Mouse (Mus musculus): ENCODE data around the gene BC048562. TPM values are rescaled to one million over a fixed set of nuclear protein-coding genes. Genes with fewer than 3 reads are reported as not detected.

BC048562 gene
- total RNA-seq, 2 experiments from 2014 or later: not detected

DNA sequence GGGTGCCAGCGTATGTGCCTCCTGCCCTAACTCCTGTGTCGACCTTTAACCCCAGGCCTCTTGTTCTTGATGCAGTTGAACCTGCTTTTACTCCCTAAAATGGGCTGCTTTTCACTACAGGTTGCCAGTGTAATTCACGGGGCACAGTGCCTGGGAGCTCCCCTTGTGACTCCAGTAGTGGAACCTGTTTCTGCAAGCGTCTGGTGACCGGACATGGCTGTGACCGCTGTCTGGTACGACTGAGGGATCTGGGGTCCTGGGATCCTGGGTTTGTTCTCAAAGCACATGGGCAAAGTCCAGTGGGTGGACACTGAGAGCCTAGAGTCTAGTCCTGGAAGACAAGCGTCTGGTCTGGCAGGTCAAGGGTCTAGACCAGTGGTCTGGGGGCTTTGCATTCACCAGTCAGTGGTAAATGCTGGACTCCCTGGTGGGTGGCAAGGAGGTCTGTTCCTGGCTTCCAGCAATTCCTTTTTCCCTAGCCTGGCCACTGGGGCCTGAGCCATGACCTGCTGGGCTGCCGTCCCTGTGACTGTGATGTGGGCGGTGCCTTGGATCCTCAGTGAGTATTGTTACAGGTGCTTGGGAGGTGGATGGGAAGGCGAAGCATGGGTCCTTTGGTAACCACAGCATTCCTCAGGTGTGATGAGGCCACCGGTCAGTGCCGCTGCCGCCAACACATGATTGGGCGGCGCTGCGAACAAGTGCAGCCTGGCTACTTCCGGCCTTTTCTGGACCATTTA is 46.9 kb downstream of the BC048562 start:
- no peak for TF ChIP-seq CTCF (IDR thresholded peaks at IDR 0.05)
- intact Hi-C loops (cut with DNase I): no loop called here
- H3K4me3 ChIP-seq: no peak overlapping the region
- DNase-seq (ENCODE audit: extremely low spot score in 1 of 2, low spot score in 2 of 2): no peak
- H3K27ac ChIP-seq: no peak overlapping the region

DNA sequence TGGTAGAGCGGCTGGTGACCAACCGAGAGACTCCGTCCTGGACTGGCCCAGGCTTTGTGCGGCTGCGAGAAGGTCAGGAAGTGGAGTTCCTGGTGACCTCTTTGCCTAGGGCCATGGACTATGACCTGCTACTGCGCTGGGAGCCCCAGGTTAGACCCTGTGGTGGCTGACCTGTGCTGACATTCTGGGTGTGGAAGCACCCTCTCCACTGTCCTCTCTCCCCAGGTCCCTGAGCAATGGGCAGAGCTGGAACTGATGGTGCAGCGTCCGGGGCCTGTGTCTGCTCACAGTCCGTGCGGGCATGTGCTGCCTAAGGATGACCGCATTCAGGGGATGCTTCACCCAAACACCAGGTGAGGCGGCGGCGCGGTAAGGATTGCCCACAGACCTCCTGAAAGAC is 47.7 kb downstream of the BC048562 start:
- Histone ChIP-seq H3K4me3 (no peak overlapping the region), H3K27ac (no peak overlapping the region)
- DNase-seq (ENCODE audit: extremely low spot score in 1 of 2, low spot score in 2 of 2): no peak
- no peak for TF ChIP-seq CTCF (IDR thresholded peaks at IDR 0.05)
- intact Hi-C loops (cut with DNase I): no loop called here

DNA sequence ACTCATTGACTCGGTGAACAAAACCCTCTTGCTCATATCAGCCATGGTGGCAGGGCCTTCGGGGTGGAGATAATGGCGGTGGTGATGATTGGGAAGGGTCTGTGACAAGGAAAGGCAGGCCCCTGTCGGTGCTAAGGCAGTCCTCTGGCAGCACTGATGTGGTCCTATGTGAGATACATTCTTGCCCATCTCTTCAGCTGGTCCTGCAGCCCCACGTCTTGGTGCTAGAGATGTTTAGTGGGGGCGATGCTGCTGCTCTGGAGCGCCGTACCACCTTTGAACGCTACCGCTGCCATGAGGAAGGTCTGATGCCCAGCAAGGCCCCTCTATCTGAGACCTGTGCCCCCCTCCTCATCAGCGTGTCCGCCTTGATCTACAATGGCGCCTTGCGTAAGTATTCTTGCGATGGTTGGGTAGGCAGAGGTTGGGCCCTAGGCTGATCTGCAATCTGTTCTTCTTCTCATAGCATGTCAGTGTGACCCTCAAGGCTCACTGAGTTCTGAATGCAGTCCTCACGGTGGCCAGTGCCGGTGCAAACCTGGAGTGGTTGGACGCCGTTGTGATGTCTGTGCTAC is 49.1 kb downstream of the BC048562 start:
- TF ChIP-seq CTCF (IDR thresholded peaks at IDR 0.05): no peak
- Histone ChIP-seq H3K4me3 (no peak overlapping the region), H3K27ac (no peak overlapping the region)
- no peak for DNase-seq (ENCODE audit: extremely low spot score in 1 of 2, low spot score in 2 of 2)
- intact Hi-C loops (cut with DNase I): no loop called here

DNA sequence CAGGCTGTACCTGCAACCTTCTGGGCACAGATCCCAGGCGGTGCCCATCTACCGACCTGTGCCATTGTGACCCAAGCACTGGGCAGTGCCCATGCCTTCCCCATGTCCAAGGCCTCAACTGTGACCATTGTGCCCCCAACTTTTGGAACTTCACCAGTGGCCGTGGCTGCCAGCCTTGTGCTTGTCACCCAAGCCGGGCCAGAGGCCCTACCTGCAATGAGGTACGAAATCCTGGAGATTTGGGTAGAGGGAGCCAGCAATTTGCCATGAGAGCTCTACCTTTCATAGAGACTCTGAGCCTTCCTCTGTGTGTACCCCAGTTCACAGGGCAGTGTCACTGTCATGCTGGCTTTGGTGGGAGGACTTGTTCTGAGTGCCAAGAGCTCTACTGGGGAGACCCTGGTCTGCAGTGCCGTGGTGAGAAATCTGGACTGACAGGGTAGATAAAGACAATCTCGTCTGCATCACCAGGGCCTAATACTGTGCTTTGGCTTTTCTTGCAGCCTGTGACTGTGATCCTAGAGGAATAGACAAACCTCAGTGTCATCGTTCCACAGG is 50.8 kb downstream of the BC048562 start:
- intact Hi-C loops (cut with DNase I): no loop called here
- no peak overlapping the region for H3K27ac ChIP-seq
- DNase-seq (ENCODE audit: extremely low spot score in 1 of 2, low spot score in 2 of 2): no peak
- H3K4me3 ChIP-seq: no peak overlapping the region
- no peak for TF ChIP-seq CTCF (IDR thresholded peaks at IDR 0.05)

DNA sequence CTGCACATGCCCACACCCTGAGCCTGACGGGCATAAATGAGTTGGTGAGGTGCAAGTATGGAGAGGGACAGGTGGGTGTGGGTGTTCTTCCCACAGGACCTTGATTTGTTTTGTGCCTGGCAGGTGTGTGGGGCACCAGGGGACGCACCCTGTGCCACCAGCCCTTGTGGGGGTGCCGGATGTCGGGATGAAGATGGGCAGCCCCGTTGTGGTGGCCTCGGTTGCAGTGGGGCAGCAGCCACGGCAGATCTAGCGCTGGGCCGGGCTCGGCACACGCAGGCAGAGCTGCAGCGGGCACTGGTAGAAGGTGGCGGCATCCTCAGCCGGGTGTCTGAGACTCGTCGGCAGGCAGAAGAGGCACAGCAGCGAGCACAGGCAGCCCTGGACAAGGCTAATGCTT is 52.1 kb downstream of the BC048562 start:
- DNase-seq (ENCODE audit: extremely low spot score in 1 of 2, low spot score in 2 of 2): no peak
- Histone ChIP-seq H3K27ac (no peak overlapping the region), H3K4me3 (no peak overlapping the region)
- TF ChIP-seq CTCF (IDR thresholded peaks at IDR 0.05): no peak
- intact Hi-C loops (cut with DNase I): no loop called here

DNA sequence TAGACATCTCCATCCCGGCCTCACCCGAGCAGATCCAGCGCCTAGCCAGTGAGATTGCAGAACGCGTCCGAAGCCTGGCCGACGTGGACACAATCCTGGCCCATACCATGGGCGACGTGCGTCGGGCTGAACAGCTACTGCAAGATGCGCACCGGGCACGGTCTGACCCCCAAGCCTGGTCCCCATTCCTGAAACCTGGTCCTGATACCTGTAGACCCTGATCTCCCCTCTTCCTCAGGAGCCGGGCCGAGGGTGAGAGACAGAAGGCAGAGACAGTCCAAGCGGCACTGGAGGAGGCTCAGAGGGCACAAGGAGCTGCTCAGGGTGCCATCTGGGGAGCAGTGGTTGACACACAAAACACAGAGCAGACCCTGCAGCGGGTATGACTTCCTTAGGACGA is 52.9 kb downstream of the BC048562 start:
- TF ChIP-seq CTCF (IDR thresholded peaks at IDR 0.05): no peak
- DNase-seq (ENCODE audit: extremely low spot score in 1 of 2, low spot score in 2 of 2): no peak
- H3K4me3 ChIP-seq: no peak overlapping the region
- no peak overlapping the region for H3K27ac ChIP-seq
- intact Hi-C loops (cut with DNase I): no loop called here

DNA sequence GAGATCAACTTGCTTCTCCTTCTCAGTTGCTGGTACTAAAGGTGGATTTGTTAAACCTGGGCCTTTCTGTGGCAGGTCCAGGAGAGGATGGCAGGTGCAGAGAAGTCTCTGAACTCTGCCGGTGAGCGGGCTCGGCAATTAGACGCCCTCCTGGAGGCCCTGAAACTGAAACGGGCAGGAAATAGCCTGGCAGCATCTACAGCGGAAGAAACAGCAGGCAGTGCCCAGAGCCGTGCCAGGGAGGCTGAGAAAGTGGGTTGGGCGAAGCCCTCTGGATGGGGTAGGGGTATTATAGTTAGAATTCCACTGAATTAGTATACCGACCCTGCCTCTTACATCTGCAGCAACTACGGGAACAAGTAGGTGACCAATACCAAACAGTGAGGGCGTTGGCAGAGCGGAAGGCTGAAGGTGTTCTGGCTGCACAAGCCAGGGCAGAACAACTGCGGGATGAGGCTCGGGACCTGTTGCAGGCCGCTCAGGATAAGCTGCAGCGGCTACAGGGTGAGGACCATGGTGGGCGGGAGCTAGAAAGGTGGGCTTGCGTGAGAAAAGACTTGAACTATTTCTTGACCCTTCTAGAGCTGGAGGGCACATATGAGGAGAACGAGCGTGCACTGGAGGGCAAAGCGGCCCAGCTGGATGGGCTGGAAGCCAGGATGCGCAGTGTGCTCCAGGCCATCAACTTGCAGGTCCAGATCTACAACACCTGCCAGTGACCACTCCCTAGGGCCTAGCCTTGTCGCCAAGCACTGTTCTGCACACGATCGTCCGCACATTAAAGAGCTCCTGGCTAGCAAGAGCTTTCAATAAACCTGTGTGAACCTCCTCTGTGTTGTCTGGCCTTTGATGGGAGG is 53.6 kb downstream of the BC048562 start:
- Histone ChIP-seq H3K27ac (peak overlapping the region; percentile 96), H3K4me3 (peak overlapping the region; percentile 98)
- DNase-seq (ENCODE audit: extremely low spot score in 1 of 2, low spot score in 2 of 2): no peak
- intact Hi-C loops (cut with DNase I): loop anchor here (2.0 to 10.0 kb wide), 2 partner anchors 27 to 915 kb away; partner anchors contain the start of genes Hyal1, Naa80 and Qrich1
- no peak for TF ChIP-seq CTCF (IDR thresholded peaks at IDR 0.05)

DNA sequence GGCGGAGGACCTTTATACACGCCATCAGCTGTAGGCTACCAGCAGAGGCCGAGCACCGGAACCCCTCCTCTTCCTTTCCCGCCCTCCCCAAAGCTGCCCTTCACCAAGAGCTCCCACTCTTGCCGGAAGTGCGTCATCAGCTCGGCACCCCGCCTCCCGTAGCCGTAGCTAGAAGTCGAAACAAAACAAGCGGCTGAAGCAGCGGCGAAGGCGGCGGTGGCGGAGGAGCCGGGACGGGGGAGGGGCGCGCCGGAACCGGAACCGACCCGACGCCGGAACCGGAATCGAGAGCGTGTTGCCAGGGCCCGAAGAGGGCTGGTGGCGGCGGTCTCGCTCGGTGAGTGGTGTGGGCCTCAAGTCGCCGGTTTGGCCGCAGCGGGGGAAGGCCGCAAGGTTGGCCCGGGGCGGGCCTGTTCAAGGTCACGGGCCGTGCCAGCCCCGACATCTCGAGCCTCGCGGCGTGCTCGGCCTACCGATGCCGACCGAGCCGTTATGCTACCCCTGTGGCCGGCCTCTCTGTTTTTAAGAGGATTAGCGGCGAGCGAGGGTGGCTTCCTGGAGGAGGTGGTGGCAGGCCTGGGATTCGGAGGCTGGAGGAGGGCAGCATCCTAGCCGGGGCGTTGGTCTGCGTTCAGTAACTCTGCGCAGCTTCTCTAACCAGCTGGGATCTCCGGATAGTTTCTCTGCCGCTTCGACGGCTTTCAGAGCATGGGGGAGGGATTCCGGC is 54.4 kb downstream of the BC048562 start, which contains the start of gene Usp19:
TSS of gene Usp19 (plus strand) at position 44 of the 727 bp plus-strand sequence.
- intact Hi-C loops (cut with DNase I): loop anchor here (2.0 to 10.0 kb wide), 2 partner anchors 26 to 916 kb away; partner anchors contain the start of genes Hyal1, Naa80 and Qrich1
- peak; percentile 94 to 95 for DNase-seq (ENCODE audit: extremely low spot score in 1 of 2, low spot score in 2 of 2)
- Histone ChIP-seq H3K4me3 (peak within 1 kb of the TSS; percentile 98), H3K27ac (peak within 1 kb of the TSS; percentile 96)
- TF ChIP-seq CTCF (IDR thresholded peaks at IDR 0.05): no peak

DNA sequence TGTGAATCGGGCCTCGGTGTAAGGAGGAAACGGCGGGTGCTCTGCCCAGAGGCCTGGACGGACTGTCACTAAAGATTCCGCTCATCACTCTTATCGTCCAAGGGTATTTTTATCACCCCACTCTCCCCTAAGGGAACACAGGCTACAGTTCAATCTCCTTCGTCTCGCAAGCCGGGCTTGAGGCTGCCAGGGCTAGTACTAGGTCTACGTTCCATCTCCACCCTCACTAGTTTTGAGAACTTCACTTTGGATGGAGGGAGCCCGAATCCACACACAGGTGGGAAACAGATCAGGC is 55.0 kb downstream of the BC048562 start:
- no peak for TF ChIP-seq CTCF (IDR thresholded peaks at IDR 0.05)
- intact Hi-C loops (cut with DNase I): loop anchor here (2.0 to 10.0 kb wide), 2 partner anchors 26 to 916 kb away; partner anchors contain the start of genes Hyal1, Naa80 and Qrich1
- Histone ChIP-seq H3K27ac (peak overlapping the region; percentile 96), H3K4me3 (peak overlapping the region; percentile 98)
- no peak for DNase-seq (ENCODE audit: extremely low spot score in 1 of 2, low spot score in 2 of 2)

DNA sequence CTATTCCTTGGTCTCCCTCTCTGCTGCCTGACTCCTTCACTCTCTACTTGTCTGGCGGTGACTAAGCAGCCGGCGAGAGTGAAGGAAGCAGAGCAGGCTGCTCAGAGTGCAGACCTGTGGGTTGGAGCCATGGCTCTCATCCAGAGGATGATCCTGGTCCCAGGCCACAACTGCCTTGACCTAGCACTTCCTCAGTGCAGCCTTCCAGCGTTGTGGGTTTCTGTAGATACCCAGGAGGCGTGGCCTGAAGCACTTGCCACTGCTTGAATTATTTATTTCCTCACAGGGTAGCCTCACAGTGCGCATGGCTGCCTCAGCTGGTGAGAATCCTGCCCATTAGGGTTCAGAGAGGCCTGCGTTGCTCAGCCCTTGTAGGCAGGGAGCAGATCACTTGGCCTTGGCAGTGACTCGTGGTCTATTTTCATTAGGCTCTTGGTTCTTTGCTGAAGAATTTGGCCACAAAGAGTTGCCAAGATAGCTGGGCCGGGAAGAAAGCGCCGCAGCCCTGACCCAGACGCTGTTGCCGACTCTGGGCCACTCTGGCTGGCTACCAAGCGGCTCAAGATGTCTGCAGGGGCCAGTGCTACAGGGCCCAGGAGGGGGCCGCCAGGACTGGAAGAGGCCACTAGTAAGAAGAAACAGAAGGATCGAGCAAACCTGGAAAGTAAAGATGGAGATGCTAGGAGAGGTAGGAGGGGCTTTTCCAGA is 55.9 kb downstream of the BC048562 start:
- Histone ChIP-seq H3K4me3 (peak overlapping the region; percentile 98; the same call in 1 of the 2 replicates), H3K27ac (no peak overlapping the region; the same call in 1 of the 2 replicates)
- intact Hi-C loops (cut with DNase I): loop anchor here (2.0 to 10.0 kb wide), 2 partner anchors 15 to 917 kb away; partner anchors contain the start of genes Hyal1, Naa80 and Qars
- TF ChIP-seq CTCF (IDR thresholded peaks at IDR 0.05): no peak
- DNase-seq (ENCODE audit: extremely low spot score in 1 of 2, low spot score in 2 of 2): no peak

Measured in left cerebral cortex, adult 2 months (tissue).